Mouse (Mus musculus) liver, adult 2 months (tissue): ENCODE measurements around the gene Tmcc3.

Source experiments
- CTCF ChIP-seq: fragments of 200-500 bp; IDR thresholded peaks from 2 replicates; pipeline ENCODE4 v1.5.1; 2011; ENCODE audit warnings: low read depth, low read length, control low read depth
- POLR2A ChIP-seq: fragments of 200-500 bp; IDR thresholded peaks from 2 replicates; pipeline ENCODE4 v1.6.1; 2011; ENCODE audit warnings: low read length, control low read depth; ENCODE audit not compliant: insufficient read depth; ENCODE audit errors: extremely low read depth

GRCm38 (mm10) chr10:94611228-94611968 is 299.6 kb downstream of the Tmcc3 start:
- TF ChIP-seq POLR2A: no peak
- TF ChIP-seq CTCF: no peak
